Mouse (Mus musculus): Measurements from ENCODE around the gene Txlnb.
"Not testable (repeated sequence)": the region's sequence is repeated elsewhere in the genome, so short reads cannot be mapped to it uniquely, and the experiment has no call there.

The Txlnb gene

DNA sequence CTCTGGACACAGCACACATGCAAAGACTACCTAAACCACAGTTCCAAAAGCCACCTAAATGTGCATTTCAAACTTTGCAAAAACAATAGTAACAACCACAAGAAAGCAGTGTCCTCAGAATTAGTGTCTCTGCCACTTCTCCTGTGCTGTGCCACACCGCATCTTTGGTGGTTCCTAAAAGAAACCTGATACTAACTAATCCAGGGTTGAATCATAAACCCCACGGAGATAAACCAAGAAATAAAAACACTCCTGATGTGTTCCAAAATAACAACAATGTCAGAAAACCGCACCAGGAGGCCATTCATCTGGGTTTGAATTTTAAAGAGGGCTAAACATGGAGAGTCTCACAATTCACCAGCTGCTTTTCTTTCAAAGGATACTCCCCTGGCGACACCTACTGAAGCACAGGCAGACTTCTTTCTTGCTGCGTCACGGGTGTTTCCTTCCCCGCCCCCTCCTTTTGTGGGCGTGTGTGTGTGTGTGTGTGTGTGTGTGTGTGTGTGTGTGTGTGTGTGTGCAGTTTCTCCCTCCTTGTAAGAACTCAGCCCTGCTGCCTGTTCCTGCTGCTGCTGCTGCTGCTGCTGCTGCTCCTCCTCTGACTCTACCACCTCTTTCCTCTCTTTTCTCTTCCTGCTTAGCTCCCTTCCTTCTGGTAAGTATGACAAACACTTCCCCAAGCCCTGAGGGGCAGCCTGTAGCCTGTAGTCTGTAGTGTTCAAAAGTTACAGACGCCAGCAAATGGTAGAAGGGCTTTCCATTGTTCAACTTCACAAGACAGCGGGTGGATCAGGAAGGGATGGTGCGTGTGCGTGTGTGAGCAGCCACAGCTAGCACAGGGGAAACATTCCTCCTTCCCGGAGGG lies at the start of gene Txlnb:
Gene Txlnb (plus strand): TSS at position 460 of the 865 bp plus-strand sequence.
- no peak for DNase-seq

DNA sequence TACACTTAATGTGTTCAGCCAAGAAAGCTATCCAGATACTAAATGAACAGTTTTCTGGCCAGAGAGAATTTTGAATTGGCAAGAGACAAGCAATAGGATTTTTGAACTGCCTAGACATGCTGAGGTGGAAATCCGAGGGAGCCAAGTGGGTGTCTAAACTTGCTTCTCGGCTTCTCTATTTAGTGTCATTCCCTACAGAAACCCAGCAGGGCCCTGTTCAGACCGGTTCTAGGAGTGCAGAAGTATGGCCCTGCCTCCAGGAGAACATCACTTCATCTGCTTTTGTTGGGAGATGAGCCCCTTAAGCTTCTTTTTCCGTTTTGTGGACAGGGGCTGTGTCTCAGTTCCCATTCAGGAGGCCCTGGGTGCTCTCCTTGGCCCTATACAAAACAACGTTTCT lies 43.5 kb upstream of the Txlnb start:
- no peak for DNase-seq

DNA sequence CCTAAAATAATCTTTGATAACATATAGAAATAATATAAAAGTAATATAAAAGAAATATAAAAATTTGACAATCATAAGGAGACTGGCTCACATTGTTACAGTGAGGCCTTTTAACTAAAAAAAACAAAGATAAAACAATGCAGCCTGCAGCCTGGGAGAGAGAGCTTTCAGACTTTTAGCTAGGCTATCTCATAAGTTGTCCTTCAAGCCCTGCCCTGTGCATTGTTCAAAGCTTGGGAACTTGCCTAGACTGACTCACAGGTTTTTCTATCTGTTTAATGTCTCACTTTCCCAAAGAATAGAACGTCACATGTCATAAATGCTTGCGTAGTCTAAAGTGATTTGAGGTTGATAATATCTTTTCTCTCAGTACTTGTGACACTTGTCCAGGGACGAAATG lies 36.3 kb upstream of the Txlnb start:
- no peak for DNase-seq

DNA sequence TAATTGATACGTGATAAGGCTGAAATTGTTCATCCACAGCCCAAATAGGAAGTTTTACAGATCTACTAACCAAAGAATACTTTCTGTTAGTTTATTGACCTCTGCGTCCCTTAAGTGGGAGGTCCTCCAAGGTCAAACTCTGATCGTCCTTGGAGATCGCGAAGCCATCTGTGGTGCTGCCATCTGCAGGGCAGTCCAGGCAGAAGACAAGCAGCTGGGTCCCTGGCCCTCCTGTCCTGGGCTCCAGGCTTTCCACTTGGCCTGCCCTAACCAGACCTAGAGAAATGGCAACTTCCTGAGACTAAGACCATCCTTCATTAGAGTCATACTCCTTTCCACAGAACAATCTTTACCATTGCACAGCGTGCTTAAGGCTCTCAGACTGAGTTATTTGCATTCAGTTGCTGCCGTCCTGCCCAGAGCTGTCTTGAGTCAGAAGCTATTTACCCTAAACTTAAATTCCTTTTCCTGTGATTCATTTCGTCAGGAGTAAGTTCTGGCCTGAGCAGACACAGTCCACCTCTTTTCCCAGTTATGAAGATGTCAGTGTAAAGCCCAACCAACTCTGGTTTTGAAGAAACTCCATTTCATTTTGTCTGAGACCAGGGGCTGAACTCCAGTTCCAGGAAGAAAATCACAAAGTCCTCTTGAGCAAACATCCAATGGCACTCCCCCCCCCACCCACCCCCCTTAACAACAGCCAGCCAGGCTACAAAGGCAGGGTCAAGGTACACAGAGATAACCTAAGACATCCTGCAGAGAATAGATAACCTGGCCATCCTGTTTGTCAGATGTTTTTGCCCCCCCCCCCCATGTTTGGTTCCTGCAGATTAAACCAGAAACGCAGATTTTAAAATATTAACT lies 35.0 kb upstream of the Txlnb start:
- DNase-seq, result no peak

DNA sequence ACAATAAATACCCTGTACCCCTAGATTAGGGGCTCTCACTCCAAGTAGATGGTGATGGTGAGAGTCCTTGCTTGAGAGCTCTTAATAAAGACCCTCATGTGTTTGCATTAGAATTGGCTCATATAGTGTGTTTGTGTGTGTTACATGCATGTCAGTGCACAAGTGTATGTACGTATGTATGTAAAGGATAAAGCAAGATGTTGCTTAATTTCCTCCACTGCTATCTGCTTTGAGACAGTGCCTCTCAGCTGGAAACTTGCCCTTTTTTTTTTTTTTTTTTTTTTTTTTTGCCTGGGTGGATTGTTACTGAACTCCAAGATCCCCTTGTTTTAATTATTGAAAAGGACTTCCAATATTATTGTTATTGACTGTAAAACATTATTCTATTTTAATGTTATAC lies 34.4 kb upstream of the Txlnb start:
- no peak for DNase-seq

DNA sequence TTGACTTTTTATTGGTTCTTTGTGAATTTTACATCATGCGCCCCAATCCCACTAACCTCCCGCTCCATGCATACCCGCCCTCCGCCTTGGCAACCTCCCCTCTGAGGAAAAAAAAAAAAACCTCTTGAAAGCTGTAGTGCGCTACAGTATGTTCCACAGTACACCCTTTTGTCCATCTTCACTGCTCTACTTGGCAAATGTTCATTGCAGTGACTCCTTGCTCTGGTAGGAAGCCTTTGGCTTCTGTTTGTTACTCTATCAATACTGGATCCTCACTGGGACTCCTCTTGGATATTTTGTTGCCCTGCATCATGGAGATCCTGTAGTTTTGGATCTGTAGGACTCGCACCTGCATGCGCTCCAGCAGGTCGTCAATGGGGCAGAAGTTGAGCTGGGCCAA lies 33.1 kb upstream of the Txlnb start:
- DNase-seq, result no peak

DNA sequence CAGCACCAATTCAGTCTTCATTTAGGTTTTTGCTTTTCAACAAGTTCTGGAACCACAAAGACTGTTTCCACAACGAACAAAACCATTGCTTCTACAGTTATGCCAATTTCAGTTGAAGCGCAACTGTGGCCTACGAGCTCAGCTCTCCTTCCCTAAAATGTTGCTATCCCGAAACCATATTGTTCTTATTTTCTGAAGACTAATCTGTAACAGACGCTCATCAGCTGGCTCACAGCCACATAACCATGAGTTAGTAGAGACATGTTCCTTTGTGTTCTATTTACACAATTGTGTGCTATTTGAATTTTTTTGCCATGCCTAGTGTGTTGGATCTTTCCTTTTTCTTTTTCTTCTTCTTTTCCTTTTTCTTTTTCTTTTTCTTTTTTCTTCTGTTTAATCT lies 26.2 kb upstream of the Txlnb start:
- DNase-seq, result no peak

DNA sequence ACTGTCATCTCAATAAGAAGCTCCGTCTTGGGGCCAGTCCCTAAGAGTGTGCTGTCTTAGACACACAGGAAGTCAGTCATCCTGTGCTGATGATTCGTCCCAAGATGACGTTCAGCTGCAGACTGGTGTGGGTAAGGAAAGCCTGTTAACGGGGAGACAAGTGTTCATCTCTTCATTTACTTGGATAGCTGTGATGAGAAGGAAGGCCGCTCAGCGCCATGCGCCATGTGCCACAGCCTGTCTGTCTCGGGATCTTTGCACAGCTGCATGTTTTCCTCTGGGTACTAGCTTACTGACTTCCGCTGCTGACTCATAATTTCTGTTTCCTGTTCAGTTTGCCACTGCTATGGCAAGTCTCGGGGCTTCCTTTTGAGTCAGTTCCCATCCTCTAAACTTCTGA lies 23.7 kb upstream of the Txlnb start:
- no peak for DNase-seq

DNA sequence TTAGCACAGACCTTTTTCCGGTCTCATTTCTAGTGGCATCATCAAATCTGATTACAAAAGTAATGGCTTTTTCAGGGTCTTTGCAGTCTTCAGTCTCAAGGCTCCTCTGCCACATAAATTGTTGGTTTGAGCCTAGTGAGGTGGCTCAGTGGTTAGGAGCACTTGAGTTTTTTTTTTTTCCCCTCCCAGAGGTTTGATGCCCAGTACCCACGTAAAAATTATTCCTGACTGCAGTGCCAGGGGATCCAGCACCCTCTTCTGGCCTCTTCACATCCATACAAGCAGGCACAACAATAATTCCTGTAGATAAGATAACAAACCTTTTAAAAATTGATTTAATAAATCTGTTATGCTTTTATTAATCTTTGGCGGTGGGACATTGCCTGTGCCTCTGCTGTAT lies 21.7 kb upstream of the Txlnb start:
- no peak for DNase-seq

DNA sequence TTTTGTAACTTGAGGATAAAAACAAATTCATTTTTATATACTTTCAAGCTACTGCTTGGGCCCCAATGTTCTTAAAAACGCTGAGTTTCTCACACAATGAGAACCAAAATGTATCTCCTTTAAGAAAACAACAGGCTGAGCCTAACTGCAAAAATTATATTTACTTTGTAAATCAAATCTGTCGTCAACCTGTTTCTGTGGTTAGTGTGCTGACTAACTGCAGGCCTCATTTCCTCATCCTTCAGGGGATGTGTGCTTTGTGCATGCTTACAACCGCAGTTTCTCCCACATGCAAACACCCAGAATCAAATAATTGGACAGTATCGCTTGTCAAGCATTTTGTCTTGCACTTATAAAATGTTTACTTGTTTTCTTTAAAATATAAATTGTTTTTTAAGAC lies 20.9 kb upstream of the Txlnb start:
- DNase-seq, result no peak

DNA sequence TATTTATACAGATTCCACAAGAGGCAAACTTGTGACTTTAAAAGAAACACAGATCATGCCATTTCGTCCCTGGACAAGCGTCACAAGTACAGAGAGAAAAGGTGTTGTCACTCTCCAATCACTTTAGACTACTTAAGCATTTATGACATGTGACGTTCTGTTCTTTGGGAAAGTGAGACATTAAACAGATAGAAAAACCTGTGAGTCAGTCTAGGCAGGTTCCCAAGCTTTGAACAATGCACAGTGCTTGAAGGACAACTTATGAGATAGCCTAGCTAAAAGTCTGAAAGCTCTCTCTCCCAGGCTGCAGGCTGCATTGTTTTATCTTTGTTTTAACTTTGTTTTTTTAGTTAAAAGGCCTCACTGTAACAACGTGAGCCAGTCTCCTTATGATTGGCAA lies 19.3 kb upstream of the Txlnb start:
- not testable (repeated sequence) for DNase-seq

DNA sequence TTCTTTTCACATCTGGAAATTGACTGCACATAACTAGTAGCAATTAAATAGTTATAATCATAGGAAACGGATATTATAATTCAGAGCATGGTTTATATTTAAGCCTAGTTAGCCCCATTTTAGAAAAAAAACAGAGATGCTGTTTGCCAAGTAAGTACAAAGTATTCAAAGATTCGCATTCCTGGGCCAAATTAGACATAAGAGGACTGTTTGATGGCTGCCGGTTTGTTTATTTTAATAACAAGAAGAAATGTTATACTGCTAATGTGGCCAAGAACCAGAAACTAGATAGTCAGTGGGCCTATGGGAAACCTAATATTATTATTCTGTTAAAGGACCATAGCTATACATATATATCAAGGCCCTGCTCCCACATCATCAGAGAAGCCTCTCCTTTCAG lies 9.3 kb upstream of the Txlnb start:
- no peak for DNase-seq

DNA sequence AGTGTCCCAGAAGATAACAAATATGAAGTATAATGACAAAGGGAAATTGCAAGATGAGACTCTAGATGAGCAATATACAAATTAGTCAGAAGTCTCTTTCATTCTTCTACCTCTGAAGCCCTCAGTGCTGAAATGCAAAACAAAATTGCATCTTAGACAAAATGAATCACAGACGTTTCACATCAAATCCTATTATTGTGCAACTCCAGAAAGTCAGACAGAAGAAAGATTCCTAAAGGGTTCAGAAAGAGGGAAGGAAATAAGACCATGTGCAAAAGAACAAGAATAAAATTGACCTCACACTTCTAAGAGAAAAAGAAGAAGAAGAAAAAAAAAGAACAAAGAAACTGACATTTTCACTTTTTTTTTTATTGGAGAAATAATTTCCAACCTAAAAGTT lies 8.1 kb upstream of the Txlnb start:
- no peak for DNase-seq

DNA sequence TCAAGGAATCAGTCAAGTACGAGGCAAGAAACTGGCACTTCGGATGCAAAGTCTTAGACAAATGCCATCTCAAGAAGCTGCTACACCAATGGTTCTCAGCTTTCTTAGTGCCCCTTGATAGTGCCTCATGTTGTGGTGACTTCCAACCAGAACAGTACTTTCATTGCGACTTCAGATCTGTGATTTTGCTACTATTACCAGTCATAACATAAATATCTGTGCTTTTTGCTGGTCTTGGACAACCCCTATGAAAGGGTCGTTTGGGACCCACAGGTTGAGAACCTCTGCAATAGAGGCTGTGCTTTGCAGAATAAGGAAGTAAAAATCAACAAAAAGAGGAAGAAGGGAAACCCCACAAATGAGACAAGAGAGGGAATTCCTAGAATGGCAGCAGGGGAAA lies 7.7 kb upstream of the Txlnb start:
- no peak for DNase-seq

DNA sequence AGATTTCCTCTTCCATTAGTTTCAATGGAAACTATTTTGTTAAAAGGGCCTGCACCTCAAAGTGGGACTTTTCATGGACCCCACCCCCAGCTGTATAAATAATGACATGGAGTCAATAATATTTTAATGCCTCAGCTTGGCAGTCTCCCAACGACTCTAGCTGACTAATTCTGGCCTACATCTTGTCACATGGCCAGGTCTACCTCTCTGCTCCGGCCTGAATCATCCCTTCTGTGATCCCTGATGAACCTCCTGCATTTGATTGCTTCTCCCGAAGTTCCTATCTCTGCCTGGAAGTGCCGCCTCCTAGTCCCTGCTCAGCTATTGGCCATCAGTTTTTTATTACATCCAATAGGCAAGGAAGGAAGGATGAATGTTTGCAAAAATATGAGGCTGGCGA lies 2.1 kb upstream of the Txlnb start:
- no peak for DNase-seq

DNA sequence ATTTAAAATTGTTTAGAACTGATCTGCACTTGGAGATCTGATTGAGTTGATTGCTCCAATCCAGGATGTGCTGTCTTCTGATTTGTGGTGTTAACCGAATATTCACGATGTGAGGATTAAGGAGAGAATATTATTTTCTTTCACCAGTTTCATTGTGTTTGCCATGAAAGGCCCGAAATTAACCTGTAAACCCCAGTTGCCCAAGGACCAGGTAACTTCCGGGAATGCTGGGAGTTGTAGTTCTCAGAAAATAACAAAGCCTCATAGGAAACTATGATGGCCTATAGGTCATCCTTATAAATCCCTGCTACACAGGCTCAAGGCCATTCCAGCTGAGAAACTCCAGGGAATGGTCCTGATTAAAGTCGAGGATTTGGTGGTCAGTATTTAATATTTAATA lies 1.6 kb upstream of the Txlnb start:
- DNase-seq, result no peak

DNA sequence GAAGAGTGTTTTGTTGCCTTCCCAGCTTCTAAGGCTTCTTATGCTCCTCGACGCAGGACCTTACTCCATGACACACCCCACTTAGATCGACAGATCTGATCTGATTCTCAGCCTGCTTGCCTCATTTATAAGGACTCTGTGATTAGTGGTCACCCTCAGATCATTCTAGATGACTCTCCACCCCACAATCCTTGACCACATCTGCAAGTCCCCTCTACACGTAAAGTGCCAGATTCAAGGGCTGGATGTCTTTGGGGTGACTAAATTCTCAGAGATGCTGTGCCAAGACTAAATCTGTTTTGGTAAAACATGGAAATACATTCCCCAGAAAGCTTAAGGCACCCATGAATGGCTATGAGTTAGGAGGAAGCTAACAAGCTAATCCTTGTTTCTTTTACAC lies 799 bp upstream of the Txlnb start:
- DNase-seq, result no peak

DNA sequence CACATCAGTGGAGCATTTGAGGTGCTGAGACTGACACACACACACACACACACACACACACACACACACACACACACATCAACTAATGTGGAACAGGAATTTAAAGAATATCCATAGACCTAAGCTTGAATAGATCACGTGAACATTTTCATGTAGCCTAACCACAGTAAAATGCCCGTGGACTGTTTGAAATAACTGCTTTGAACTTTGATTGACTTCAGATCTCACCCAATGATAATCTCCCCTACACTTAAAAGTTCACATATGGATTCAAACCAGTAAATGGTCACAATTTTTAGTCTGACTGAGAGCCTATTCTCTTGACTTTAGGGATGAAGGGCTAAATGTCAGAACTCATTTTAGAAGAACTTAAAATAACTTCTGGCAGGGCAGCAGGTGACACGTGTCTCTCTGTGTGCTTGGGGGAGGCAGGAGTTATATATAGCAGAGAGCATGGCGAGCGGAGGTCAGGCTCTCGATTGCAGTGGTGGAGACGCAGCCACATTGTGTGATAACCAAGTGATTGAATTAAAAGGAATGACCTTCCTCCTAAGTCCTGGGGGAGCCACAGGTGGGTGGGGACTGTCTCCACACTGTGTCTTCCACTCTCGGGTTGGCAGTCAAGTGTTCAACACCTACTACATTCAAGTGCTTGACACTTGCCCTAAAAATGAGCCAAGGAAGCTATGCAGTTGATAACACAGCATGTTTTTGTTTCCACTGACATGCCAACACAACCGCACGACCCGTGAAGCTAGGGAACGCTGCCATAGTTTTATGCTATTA lies 1.0 kb downstream of the Txlnb start:
- DNase-seq, result no peak

DNA sequence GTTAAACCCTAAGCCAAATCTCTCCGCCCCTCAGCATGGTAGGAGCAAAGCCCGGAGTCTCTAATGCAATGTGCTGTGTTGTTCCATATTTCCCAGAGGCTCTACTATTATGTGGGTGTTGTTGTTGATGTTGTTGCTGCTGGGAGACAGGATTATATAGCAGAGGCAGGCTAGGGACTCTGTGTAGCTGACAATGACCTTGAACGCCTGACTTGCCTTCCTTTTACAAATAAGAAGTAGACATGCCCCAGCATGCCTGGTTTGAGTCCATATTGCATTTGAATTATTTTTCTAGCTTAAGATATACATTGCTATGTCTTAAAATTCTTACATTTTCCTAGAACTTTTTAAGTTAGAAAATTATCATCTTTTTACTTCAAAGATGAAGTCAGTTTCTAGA lies 1.7 kb downstream of the Txlnb start:
- no peak for DNase-seq

DNA sequence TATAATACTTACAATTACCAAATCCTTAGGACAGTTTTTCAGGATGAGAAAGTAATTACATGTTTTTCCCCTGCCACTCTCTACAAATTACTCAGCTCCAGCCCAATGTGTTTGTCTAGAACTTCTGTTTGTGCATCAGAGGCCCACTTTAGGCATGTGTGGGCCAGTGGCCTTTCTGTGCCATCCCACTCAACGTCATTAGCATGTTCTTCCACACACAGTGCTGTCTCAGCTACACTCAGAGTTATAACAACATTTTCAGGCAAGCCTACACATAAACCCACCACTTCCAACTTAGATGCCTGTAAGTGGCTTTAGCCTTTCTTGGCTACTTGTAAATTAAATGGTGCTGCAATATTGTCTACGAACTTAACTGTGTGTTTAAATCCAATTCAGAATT lies 5.8 kb downstream of the Txlnb start:
- no peak for DNase-seq

DNA sequence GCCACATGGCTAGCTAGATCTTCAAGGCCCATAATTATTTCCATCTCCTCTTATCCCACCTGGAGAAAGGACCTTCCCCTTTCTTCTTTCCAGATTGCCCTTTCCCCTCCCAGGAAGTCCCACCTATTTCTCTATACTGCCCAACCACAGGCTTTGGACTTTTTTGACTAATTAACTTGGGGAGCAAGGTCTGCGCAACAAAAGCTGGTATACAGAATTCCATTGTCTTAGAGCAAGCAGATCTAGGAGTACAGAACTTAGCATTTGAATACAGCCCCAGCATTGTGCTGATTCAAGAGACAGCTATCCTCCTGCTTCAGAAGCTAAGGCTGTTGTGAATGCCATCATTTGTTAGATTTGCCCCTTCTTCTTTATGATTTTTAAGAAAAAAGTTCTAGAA lies 12.5 kb downstream of the Txlnb start:
- no peak for DNase-seq

DNA sequence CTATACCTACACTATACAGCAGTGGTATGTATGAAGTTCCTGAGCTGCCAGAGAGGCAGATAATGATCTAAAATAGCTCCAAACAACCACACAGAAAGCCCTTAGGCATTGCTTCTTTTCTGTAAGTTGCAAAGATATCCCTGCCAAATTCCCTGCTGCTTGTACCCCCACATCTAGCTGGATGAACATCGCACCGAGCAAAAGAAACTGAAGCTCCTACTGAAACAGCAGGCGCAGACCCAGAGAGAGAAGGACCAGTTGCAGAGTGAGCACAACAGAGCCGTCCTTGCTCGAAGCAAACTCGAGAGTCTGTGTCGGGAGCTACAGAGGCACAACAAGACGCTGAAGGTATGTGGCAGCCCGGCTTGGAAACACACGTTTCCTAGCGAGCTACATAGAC lies 19.0 kb downstream of the Txlnb start:
- DNase-seq, result no peak

DNA sequence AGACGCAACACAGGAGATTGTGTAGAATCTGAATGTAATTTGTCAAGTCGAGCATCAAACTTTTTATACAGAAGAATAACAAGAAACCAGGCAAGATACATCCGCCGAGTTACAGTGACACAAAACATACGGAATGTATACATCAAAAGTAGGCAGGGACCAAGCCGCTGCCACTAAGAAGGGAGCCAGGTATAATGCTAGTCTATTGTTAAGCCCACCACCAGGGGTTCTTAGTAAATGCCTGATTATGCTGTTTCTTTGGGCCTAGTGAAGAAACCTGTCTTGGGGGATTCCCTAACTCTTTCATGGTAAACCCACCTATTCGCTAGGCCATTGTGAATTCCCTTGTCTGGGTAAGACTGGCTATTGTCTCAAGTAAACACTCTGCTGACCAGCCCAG lies 24.4 kb downstream of the Txlnb start:
- not testable (repeated sequence) for DNase-seq

DNA sequence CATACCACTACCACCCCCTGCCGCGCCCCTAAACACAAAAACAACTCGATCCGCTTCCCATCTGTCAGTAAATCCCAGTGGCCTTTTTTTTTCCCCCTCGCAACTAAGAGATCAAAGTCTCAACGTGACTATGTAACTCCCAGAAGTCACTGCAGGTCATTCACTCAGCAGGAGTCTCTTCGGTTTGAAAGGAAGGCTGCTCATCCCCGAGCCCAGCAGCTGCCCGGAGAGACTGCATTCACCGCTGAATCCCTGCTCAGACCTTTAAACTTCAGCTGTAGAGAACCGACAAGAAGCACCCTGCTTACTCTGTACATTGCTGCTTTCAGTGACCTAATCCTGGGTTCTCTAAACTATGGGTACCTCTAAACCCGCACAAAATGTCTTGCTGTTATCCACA lies 31.4 kb downstream of the Txlnb start:
- DNase-seq, result no peak
